Mouse (Mus musculus) heart, postnatal 4 days (tissue): ENCODE results near the gene Syngr2. TPM values are rescaled to one million over a fixed set of nuclear protein-coding genes. Genes with fewer than 3 reads are reported as not detected.

Experiments
- total RNA-seq, 2 experiments: library from RNA; stranded (reverse); gene quantifications; 2 replicates each; pipeline ENCODE4 v1.2.3; 2021

The Syngr2 gene
- total RNA-seq, 2 experiments from 2014 or later: 81.2 to 85.1 TPM

Other genes with a start within 250 kb of the Syngr2 start
- 10 to 100 TPM; 25.4 to 27.4 TPM for gene Tnrc6c, start 155.4 kb upstream of the Syngr2 start, total RNA-seq
- gene Tmc8, start 27.6 kb upstream of the Syngr2 start, total RNA-seq: 1 to 10 TPM; 3.1 to 3.3 TPM
- gene Tmc6, start 27.5 kb upstream of the Syngr2 start, total RNA-seq: 10 to 100 TPM; 26.4 to 28.6 TPM
- gene 6030468B19Rik, start 12.0 kb upstream of the Syngr2 start, total RNA-seq: not detected
- 1 to 10 TPM; 2.7 to 3.5 TPM for gene Gm20708, start within 50 bp of the Syngr2 start, total RNA-seq
- gene Afmid, start 16.3 kb downstream of the Syngr2 start, total RNA-seq: 10 to 100 TPM; 15.3 to 15.5 TPM
- 10 to 100 TPM; 93.1 to 99.2 TPM for gene Tk1, start 16.4 kb downstream of the Syngr2 start, total RNA-seq
- gene Birc5, start 39.6 kb downstream of the Syngr2 start, total RNA-seq: 10 to 100 TPM; 63.1 to 69.1 TPM
- under 1 TPM in 1 of 2 experiments, not detected in 1; 0.18 TPM for gene Tmem235, start 51.1 kb downstream of the Syngr2 start, total RNA-seq
- gene Tha1, start 63.8 kb downstream of the Syngr2 start, total RNA-seq: 1 to 10 TPM; 3.3 to 4.0 TPM
- 1 to 10 TPM; 5.5 TPM for gene Socs3, start 160.4 kb downstream of the Syngr2 start, total RNA-seq
- 10 to 100 TPM; 25.0 to 26.2 TPM for gene Pgs1, start 176.6 kb downstream of the Syngr2 start, total RNA-seq